Mouse (Mus musculus): ENCODE results near the gene Eif2ak4. TPM values are rescaled to one million over a fixed set of nuclear protein-coding genes. Genes with fewer than 3 reads are reported as not detected.

Gene Eif2ak4
- total and polyA plus RNA-seq, 3 experiments: 12.4 to 38.2 (median 23.9) TPM

DNA sequence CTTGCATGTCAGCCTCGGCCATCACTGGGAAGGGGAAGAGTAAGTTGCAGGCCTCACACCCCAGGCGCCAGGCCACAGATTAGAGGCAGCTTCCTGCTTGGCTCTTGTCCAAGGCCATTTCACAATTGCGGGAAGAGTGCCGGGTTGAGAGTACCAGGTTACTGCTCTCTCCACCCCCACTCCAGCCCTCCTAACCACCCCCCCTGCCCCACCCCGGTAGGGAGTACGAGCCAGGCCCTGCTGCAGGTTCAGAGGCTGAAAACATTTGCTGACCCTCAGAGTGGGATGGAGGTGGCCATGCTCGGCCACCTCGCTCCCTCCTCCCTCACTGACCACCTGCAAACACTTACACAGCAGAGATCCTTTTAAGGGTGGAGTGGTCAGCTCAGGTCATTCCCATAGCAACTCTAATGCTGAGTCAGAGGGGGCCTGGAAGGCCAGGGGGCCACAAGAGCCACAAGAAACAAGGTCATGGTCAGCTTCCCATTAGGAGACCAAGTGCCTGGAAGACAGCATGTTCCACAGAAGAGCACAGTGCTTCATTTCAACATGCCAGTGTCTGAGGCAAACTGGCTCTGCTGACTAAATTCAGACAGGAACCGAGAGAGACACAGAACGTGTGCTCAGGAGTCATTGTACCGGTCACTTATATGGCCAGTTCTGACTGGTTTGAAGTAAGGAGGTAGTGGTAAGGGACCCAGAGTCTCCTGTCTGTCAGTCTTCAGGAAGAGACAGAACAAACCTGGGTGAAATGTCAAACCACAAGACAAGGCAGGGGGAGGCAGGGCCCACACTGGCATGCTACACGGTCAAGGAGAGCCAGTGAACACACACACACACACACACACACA, 102.0 kb downstream of the Eif2ak4 start:
- peaks cover 13% of the 10 kb centered on the region for H3K4me1 ChIP-seq (ENCODE audit: insufficient read depth, low read depth, low read length)
- no peak for ATAC-seq (ENCODE audit: extremely low read depth, insufficient number of reproducible peaks, low FRiP score, poor library complexity, severe bottlenecking)

DNA sequence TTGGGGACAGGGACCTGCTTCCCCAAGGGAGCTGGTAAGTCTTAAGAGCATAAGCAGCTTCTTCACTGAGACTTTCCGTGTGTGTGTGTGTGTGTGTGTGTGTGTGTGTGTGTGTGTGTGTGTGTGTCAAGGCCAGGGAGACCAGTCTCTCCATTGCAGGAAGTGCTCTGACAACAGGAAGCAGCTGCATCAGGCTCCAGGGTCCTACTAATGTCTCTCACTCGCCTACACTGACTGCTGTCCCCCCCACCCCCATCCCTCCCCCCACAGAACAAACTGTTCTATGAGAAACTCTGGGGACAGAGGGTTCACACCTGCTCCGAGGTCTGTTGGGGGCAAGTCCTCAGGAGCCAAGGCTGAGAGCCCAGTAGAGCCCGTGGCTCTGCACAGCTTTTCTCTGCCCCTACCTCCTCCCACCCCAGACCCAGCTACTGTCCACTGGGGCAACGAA, 102.9 kb downstream of the Eif2ak4 start:
- no peak overlapping the region for H3K4me3 ChIP-seq (ENCODE audit: low read depth, low read length)

More for the DNA sequence above, 102.0 kb downstream of the Eif2ak4 start:
- Histone ChIP-seq H3K27me3 (ENCODE audit: insufficient read depth, low read length) (peaks cover 27% of the 10 kb centered on the region), H3K9me3 (replicated peaks) (no peaks in the 10 kb centered on the region), H3K4me3 (ENCODE audit: low read depth, low read length) (no peak overlapping the region), H3K36me3 (replicated peaks) (no peaks in the 10 kb centered on the region)
- no peak for DNase-seq (ENCODE audit: low spot score)
- no peak for TF ChIP-seq GATA2 (IDR thresholded peaks at IDR 0.05; ENCODE audit: borderline replicate concordance, low read depth, low read length)
- no peak for TF ChIP-seq GATA1 (IDR thresholded peaks at IDR 0.05; ENCODE audit: borderline replicate concordance, low read length)
- no peak for TF ChIP-seq POLR2AphosphoS5 (IDR thresholded peaks at IDR 0.05; ENCODE audit: insufficient replicate concordance, low read depth, low read length)
- TF ChIP-seq TAL1 (conservative IDR thresholded peaks at IDR 0.05; ENCODE audit: low read depth, low read length): no peak
- TF ChIP-seq CTCF (IDR thresholded peaks at IDR 0.05; ENCODE audit: low read depth, low read length): no peak

DNA sequence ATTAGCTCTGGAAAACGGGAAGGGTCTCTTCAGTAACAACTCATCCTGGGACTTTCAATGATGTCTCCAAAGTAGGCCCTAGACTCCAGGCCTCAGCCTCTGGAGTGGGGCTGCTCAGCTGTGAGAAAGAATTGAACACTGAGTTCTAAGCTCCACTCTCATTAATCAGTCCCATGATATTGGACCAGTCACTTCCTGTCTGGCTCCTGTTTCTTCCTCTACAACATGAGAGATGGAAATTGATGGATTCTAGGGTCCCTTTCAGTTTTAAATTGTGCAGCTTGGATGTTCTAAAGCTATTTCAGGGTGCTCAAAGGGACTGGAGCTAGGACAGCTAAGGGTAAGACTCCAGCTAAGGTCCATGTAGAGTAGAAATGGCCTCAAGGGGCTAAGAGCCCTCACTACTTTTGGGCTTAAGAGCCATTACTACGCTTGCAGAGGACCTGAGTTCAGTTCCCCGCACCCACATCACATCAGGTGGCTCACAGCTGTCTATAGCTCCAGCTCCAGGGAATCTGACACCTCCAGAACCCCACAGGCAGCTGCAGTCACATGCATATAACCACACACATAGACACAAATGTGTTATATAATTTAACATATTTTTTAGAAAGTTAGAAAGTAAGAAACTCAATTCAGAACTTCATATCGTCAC, 103.5 kb downstream of the Eif2ak4 start:
- no peak for DNase-seq (ENCODE audit: low spot score)
- TF ChIP-seq TAL1 (conservative IDR thresholded peaks at IDR 0.05; ENCODE audit: low read depth, low read length) (no peak), CTCF (IDR thresholded peaks at IDR 0.05; ENCODE audit: low read depth, low read length) (no peak), GATA2 (IDR thresholded peaks at IDR 0.05; ENCODE audit: borderline replicate concordance, low read depth, low read length) (no peak), GATA1 (IDR thresholded peaks at IDR 0.05; ENCODE audit: borderline replicate concordance, low read length) (no peak), POLR2AphosphoS5 (IDR thresholded peaks at IDR 0.05; ENCODE audit: insufficient replicate concordance, low read depth, low read length) (no peak)
- ATAC-seq (ENCODE audit: extremely low read depth, insufficient number of reproducible peaks, low FRiP score, poor library complexity, severe bottlenecking): no peak
- Histone ChIP-seq H3K36me3 (replicated peaks) (no peaks in the 10 kb centered on the region), H3K27me3 (ENCODE audit: insufficient read depth, low read length) (peaks cover 32% of the 10 kb centered on the region), H3K4me1 (ENCODE audit: insufficient read depth, low read depth, low read length) (peaks cover 6% of the 10 kb centered on the region; the same call in 1 of the 2 replicates), H3K9me3 (replicated peaks) (no peaks in the 10 kb centered on the region), H3K4me3 (ENCODE audit: low read depth, low read length) (no peak overlapping the region)

More for the DNA sequence above, 102.9 kb downstream of the Eif2ak4 start:
- TF ChIP-seq GATA1 (IDR thresholded peaks at IDR 0.05; ENCODE audit: borderline replicate concordance, low read length): no peak
- TF ChIP-seq CTCF (IDR thresholded peaks at IDR 0.05; ENCODE audit: low read depth, low read length): no peak
- TF ChIP-seq GATA2 (IDR thresholded peaks at IDR 0.05; ENCODE audit: borderline replicate concordance, low read depth, low read length): no peak
- TF ChIP-seq POLR2AphosphoS5 (IDR thresholded peaks at IDR 0.05; ENCODE audit: insufficient replicate concordance, low read depth, low read length): no peak
- no peak for TF ChIP-seq TAL1 (conservative IDR thresholded peaks at IDR 0.05; ENCODE audit: low read depth, low read length)
- Histone ChIP-seq H3K4me1 (ENCODE audit: insufficient read depth, low read depth, low read length) (peaks cover 6% of the 10 kb centered on the region; the same call in 1 of the 2 replicates), H3K36me3 (replicated peaks) (no peaks in the 10 kb centered on the region), H3K9me3 (replicated peaks) (no peaks in the 10 kb centered on the region), H3K27me3 (ENCODE audit: insufficient read depth, low read length) (peaks cover 29% of the 10 kb centered on the region)
- ATAC-seq (ENCODE audit: extremely low read depth, insufficient number of reproducible peaks, low FRiP score, poor library complexity, severe bottlenecking): no peak; the same call in 1 of the 2 replicates
- no peak for DNase-seq (ENCODE audit: low spot score)

DNA sequence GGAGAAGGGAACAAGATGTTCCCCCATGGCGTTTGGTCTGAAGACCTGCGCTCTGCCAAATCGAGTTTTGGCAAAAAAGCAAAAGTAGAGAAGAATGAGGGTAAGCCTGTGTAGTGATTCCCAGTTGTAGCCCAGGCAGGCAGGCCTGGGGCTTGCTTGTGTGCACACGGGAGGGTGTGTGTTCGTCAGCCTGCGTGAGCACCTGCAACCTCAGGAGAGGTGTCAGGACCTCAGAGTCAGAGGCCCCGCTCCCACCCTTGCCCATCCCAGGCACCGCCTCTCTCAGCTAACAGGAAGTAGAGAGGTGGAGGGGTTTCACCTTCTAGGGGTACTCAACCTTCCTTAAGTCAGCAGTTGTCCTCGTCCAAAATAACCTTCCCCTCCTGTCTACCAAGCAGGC, 106.6 kb downstream of the Eif2ak4 start:
- no peak for ATAC-seq (ENCODE audit: extremely low read depth, insufficient number of reproducible peaks, low FRiP score, poor library complexity, severe bottlenecking)
- peaks cover 6% of the 10 kb centered on the region; the same call in 1 of the 2 replicates for H3K4me1 ChIP-seq (ENCODE audit: insufficient read depth, low read depth, low read length)
- no peak for DNase-seq (ENCODE audit: low spot score)

DNA sequence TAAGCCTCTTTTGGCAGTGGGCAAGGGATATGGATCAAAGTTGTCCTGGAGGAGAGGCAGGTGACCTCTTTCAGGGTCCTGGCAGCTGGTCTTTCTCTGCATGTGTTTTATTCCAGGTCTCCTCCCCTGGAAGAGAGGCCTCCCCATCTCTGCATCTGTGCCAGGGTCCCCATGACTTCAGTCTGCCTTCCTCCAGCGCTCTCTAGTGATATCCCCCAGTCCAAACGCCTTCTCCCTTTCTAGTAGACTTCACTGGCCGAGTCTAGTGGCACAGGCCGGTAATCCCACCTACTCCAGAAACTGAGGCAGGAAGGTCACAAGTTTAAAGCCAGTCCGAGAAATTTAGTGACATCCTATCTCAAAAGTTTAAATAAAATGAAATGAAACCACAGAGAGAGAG, 109.5 kb downstream of the Eif2ak4 start:
- ATAC-seq (ENCODE audit: extremely low read depth, insufficient number of reproducible peaks, low FRiP score, poor library complexity, severe bottlenecking): no peak
- no peaks in the 10 kb centered on the region for H3K36me3 ChIP-seq (replicated peaks)
- H3K4me1 ChIP-seq (ENCODE audit: insufficient read depth, low read depth, low read length): no peaks in the 10 kb centered on the region
- no peak for TF ChIP-seq CTCF (IDR thresholded peaks at IDR 0.05; ENCODE audit: low read depth, low read length)
- no peak for TF ChIP-seq GATA2 (IDR thresholded peaks at IDR 0.05; ENCODE audit: borderline replicate concordance, low read depth, low read length)
- TF ChIP-seq POLR2AphosphoS5 (IDR thresholded peaks at IDR 0.05; ENCODE audit: insufficient replicate concordance, low read depth, low read length): no peak
- TF ChIP-seq GATA1 (IDR thresholded peaks at IDR 0.05; ENCODE audit: borderline replicate concordance, low read length): no peak
- peaks cover 23% of the 10 kb centered on the region for H3K27me3 ChIP-seq (ENCODE audit: insufficient read depth, low read length)
- no peak for DNase-seq (ENCODE audit: low spot score)
- no peak overlapping the region for H3K4me3 ChIP-seq (ENCODE audit: low read depth, low read length)
- H3K9me3 ChIP-seq (replicated peaks): no peaks in the 10 kb centered on the region

More for the DNA sequence above, 106.6 kb downstream of the Eif2ak4 start:
- H3K9me3 ChIP-seq (replicated peaks): no peaks in the 10 kb centered on the region
- no peak for TF ChIP-seq TAL1 (conservative IDR thresholded peaks at IDR 0.05; ENCODE audit: low read depth, low read length)
- TF ChIP-seq GATA2 (IDR thresholded peaks at IDR 0.05; ENCODE audit: borderline replicate concordance, low read depth, low read length): no peak
- TF ChIP-seq GATA1 (IDR thresholded peaks at IDR 0.05; ENCODE audit: borderline replicate concordance, low read length): no peak
- no peak for TF ChIP-seq POLR2AphosphoS5 (IDR thresholded peaks at IDR 0.05; ENCODE audit: insufficient replicate concordance, low read depth, low read length)
- TF ChIP-seq CTCF (IDR thresholded peaks at IDR 0.05; ENCODE audit: low read depth, low read length): no peak
- H3K4me3 ChIP-seq (ENCODE audit: low read depth, low read length): no peak overlapping the region
- no peaks in the 10 kb centered on the region for H3K36me3 ChIP-seq (replicated peaks)
- H3K27me3 ChIP-seq (ENCODE audit: insufficient read depth, low read length): peaks cover 33% of the 10 kb centered on the region

DNA sequence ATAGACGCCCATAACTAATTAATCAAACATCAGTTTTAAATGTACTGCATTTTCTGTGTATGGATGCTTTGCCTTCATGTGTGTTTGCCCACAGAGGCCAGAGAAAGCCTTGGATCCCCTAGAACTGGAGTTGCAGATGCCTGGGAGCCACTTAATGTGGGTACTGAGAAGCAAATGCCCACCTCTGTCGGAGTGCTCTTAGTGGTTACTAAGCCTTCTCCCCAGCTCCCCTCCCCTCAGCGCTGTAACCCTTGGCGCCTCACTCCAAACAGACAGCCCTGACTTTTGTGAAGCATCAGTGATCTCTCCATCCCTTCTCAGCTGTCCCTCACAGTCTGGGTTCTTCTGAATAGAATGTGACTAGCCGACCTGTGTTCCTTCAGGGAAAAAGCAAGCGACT, 110.1 kb downstream of the Eif2ak4 start:
- ATAC-seq (ENCODE audit: extremely low read depth, insufficient number of reproducible peaks, low FRiP score, poor library complexity, severe bottlenecking): no peak
- H3K4me1 ChIP-seq (ENCODE audit: insufficient read depth, low read depth, low read length): no peaks in the 10 kb centered on the region
- DNase-seq (ENCODE audit: low spot score): no peak
- peaks cover 23% of the 10 kb centered on the region for H3K27me3 ChIP-seq (ENCODE audit: insufficient read depth, low read length)
- H3K36me3 ChIP-seq (replicated peaks): no peaks in the 10 kb centered on the region
- H3K9me3 ChIP-seq (replicated peaks): no peaks in the 10 kb centered on the region
- no peak overlapping the region for H3K4me3 ChIP-seq (ENCODE audit: low read depth, low read length)
- no peak for TF ChIP-seq TAL1 (conservative IDR thresholded peaks at IDR 0.05; ENCODE audit: low read depth, low read length)
- no peak for TF ChIP-seq GATA1 (IDR thresholded peaks at IDR 0.05; ENCODE audit: borderline replicate concordance, low read length)
- TF ChIP-seq GATA2 (IDR thresholded peaks at IDR 0.05; ENCODE audit: borderline replicate concordance, low read depth, low read length): no peak
- TF ChIP-seq POLR2AphosphoS5 (IDR thresholded peaks at IDR 0.05; ENCODE audit: insufficient replicate concordance, low read depth, low read length): no peak
- no peak for TF ChIP-seq CTCF (IDR thresholded peaks at IDR 0.05; ENCODE audit: low read depth, low read length)

All from G1E (cell line).